Mouse (Mus musculus): ENCODE measurements around the gene Ccnd2. TPM values are rescaled to one million over a fixed set of nuclear protein-coding genes. Genes with fewer than 3 reads are reported as not detected.

The Ccnd2 gene
- polyA plus RNA-seq, 1 experiment from 2014 or later, result 2,054 TPM

- Histone ChIP-seq H3K36me3 (ENCODE audit: poor library complexity, severe bottlenecking) (peaks cover 67% of the 10 kb centered on the region), H3K27ac (no peak overlapping the region)
- WGBS, result 93% methylated on average over 14 of the region's 14 CpGs
These were observed 22.3 kb downstream of the Ccnd2 start for GRCm38 (mm10) chr6:127129659-127130058.

GRCm38 (mm10) chr6:127123506-127123905, 28.5 kb downstream of the Ccnd2 start:
- Histone ChIP-seq H3K9me3 (replicated peaks) (no peaks in the 10 kb centered on the region), H3K4me2 (no peak overlapping the region), H3K4me1 (no peaks in the 10 kb centered on the region), H3K36me3 (ENCODE audit: poor library complexity, severe bottlenecking) (peaks cover 26% of the 10 kb centered on the region), H3K4me3 (no peak overlapping the region), H3K9ac (no peak overlapping the region), H3K27ac (no peak overlapping the region), H3K27me3 (no peaks in the 10 kb centered on the region)
- WGBS, result 84% methylated on average over 7 of the region's 7 CpGs
- no peak for ATAC-seq

More at GRCm38 (mm10) chr6:127129659-127130058, 22.3 kb downstream of the Ccnd2 start:
- no peaks in the 10 kb centered on the region for H3K9me3 ChIP-seq (replicated peaks)
- no peak for ATAC-seq
- H3K4me3 ChIP-seq, result no peak overlapping the region
- H3K9ac ChIP-seq, result no peak overlapping the region
- no peaks in the 10 kb centered on the region for H3K27me3 ChIP-seq
- no peak overlapping the region for H3K4me2 ChIP-seq
- H3K4me1 ChIP-seq, result peaks cover 46% of the 10 kb centered on the region

DNA sequence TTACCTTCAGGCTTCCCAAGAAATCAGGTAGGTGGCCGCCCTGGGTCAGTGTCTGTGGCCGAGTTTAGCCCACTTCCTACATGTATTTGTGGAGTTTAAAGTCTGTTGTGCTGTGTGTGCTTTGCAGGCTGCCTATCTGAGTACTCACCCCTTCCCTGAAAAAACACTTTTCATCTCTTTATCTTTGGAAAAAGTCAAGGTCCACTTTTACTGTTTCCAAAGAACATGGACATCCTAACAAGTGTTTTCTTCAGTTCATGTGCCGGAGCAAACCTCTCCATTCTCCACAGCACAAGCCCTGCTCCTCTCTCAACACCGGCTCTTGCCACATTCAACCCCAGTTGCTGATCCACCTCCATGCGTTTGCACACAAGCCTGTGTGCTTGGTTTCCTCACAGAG, 29.0 kb downstream of the Ccnd2 start:
- ATAC-seq, result no peak
- Histone ChIP-seq H3K4me1 (no peaks in the 10 kb centered on the region), H3K9ac (no peak overlapping the region; the same call in 1 of the 2 replicates), H3K4me2 (no peak overlapping the region), H3K27ac (no peak overlapping the region), H3K27me3 (no peaks in the 10 kb centered on the region), H3K36me3 (ENCODE audit: poor library complexity, severe bottlenecking) (peaks cover 21% of the 10 kb centered on the region), H3K4me3 (no peak overlapping the region), H3K9me3 (replicated peaks) (no peaks in the 10 kb centered on the region)
- 88% methylated on average over 5 of the region's 5 CpGs for WGBS

DNA sequence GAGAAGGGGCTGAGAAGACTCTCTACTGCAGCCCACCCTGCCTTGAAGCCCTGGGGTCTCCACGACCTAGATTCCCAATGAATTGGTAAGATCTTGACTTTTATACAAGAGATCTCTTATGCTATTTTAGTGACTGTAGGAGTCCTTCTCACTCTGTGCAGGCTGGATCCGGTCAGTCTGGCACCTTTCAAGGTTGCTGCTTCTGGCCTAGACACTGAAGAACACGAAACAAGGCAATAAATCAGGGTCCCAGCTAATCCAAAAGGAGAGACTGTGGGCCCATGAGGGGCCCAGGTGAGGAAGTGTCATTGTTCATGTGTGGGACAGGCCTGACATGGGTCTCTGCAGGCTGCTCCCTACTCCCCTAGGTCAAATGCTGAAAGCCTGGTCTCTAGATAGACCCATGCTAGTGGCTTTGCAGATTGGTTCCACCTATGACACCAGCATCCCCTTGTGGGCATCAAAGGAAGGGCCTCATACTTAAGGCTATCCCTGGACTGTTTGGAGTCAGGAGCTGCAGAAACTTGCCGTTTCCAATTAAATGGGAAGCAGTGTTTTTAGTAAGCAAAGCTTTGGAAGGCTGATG, 29.7 kb downstream of the Ccnd2 start:
- Histone ChIP-seq H3K9me3 (replicated peaks) (no peaks in the 10 kb centered on the region), H3K9ac (no peak overlapping the region), H3K4me3 (no peak overlapping the region), H3K27ac (no peak overlapping the region), H3K27me3 (no peaks in the 10 kb centered on the region), H3K4me2 (no peak overlapping the region), H3K36me3 (ENCODE audit: poor library complexity, severe bottlenecking) (peaks cover 14% of the 10 kb centered on the region), H3K4me1 (no peaks in the 10 kb centered on the region)
- WGBS, result 86% methylated on average over 4 of the region's 4 CpGs
- no peak for ATAC-seq

- no peak overlapping the region; the same call in 1 of the 2 replicates for H3K27ac ChIP-seq
- no peak overlapping the region for H3K4me3 ChIP-seq
- 65% methylated on average over 23 of the region's 23 CpGs for WGBS
- H3K27me3 ChIP-seq, result no peaks in the 10 kb centered on the region; the same call in 1 of the 2 replicates
- ATAC-seq, result peak; percentile 38; the same call in 1 of the 2 replicates
- no peak overlapping the region for H3K4me2 ChIP-seq
- H3K9me3 ChIP-seq (replicated peaks), result no peaks in the 10 kb centered on the region
- H3K9ac ChIP-seq, result no peak overlapping the region
- 0 out of 2 replicates have a peak, but pooled peaks cover 5% of the 10 kb centered on the region for H3K4me1 ChIP-seq
- no peaks in the 10 kb centered on the region for H3K36me3 ChIP-seq (ENCODE audit: poor library complexity, severe bottlenecking)
These were observed 37.1 kb downstream of the Ccnd2 start for GRCm38 (mm10) chr6:127114753-127115456.

DNA sequence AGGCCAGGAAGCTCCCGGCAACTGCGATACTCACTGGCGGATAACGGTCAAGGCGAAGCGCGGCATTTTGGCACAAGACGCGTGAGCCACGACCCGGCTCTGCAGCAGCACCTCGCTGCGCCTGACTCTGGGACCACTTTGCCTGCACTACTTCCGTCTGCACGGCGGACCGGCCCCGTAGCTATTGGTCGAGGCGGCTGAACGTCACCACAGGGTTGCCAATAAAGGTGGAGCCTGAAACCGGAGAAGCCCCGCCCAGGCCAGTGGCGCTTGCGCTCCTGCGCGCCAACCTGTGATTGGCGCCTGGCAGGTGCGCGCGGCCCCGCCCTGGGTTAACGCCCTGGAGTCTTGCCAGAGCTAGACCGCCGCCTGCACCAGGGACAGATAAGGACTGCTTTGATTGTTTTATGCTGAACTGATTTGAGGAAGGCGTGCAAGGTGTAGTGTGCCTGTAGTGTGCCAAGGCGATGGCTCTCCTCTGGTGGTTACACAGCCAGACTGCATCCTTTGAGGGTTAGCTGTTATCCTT, 42.5 kb downstream of the Ccnd2 start, which contains the start of gene Tigar:
Gene Tigar (minus strand): TSS at position 156 of the 529 bp plus-strand sequence.
- Histone ChIP-seq H3K4me2 (peak within 1 kb of the TSS; percentile 84), H3K9me3 (replicated peaks) (no peaks in the 10 kb centered on the region), H3K36me3 (ENCODE audit: poor library complexity, severe bottlenecking) (no peaks in the 10 kb centered on the region), H3K9ac (peak within 1 kb of the TSS; percentile 63), H3K27ac (no peak within 1 kb of the TSS), H3K4me3 (peak within 1 kb of the TSS; percentile 56), H3K4me1 (peaks cover 17% of the 10 kb centered on the region), H3K27me3 (no peaks in the 10 kb centered on the region; the same call in 1 of the 2 replicates)
- peak; percentile 100 for ATAC-seq
- WGBS, result under 1% methylated on average over 37 of the region's 37 CpGs

GRCm38 (mm10) chr6:127108368-127109060, 43.5 kb downstream of the Ccnd2 start:
- peak overlapping the region; percentile 84 for H3K4me2 ChIP-seq
- H3K27me3 ChIP-seq, result no peaks in the 10 kb centered on the region; the same call in 1 of the 2 replicates
- H3K36me3 ChIP-seq (ENCODE audit: poor library complexity, severe bottlenecking), result peaks cover 5% of the 10 kb centered on the region; the same call in 1 of the 2 replicates
- peak overlapping the region; percentile 56 for H3K4me3 ChIP-seq
- WGBS, result 43% methylated on average over 20 of the region's 20 CpGs
- H3K9ac ChIP-seq, result peak overlapping the region; percentile 63
- no peaks in the 10 kb centered on the region for H3K9me3 ChIP-seq (replicated peaks)
- no peak for ATAC-seq
- no peak overlapping the region for H3K27ac ChIP-seq
- H3K4me1 ChIP-seq, result peaks cover 17% of the 10 kb centered on the region

GRCm38 (mm10) chr6:127107413-127107812, 44.6 kb downstream of the Ccnd2 start:
- no peak for ATAC-seq

GRCm38 (mm10) chr6:127106726-127107125, 45.3 kb downstream of the Ccnd2 start:
- no peak overlapping the region for H3K4me2 ChIP-seq
- ATAC-seq, result no peak
- H3K4me1 ChIP-seq, result peaks cover 17% of the 10 kb centered on the region
- H3K4me3 ChIP-seq, result no peak overlapping the region
- H3K27me3 ChIP-seq, result no peaks in the 10 kb centered on the region; the same call in 1 of the 2 replicates
- no peak overlapping the region for H3K27ac ChIP-seq
- 55% methylated on average over 5 of the region's 5 CpGs for WGBS
- H3K36me3 ChIP-seq (ENCODE audit: poor library complexity, severe bottlenecking), result peaks cover 14% of the 10 kb centered on the region
- H3K9ac ChIP-seq, result no peak overlapping the region
- H3K9me3 ChIP-seq (replicated peaks), result peaks cover 4% of the 10 kb centered on the region; the same call in 1 of the 2 replicates

More at GRCm38 (mm10) chr6:127107413-127107812, 44.6 kb downstream of the Ccnd2 start:
- Histone ChIP-seq H3K4me3 (no peak overlapping the region), H3K27me3 (no peaks in the 10 kb centered on the region; the same call in 1 of the 2 replicates), H3K9me3 (replicated peaks) (peaks cover 3% of the 10 kb centered on the region; the same call in 1 of the 2 replicates), H3K4me1 (peaks cover 17% of the 10 kb centered on the region), H3K36me3 (ENCODE audit: poor library complexity, severe bottlenecking) (peaks cover 8% of the 10 kb centered on the region), H3K27ac (no peak overlapping the region), H3K9ac (no peak overlapping the region), H3K4me2 (no peak overlapping the region)

- Histone ChIP-seq H3K27ac (no peak overlapping the region), H3K4me3 (no peak overlapping the region), H3K9me3 (replicated peaks) (peaks cover 4% of the 10 kb centered on the region; the same call in 1 of the 2 replicates), H3K36me3 (ENCODE audit: poor library complexity, severe bottlenecking) (peaks cover 18% of the 10 kb centered on the region), H3K4me1 (peaks cover 17% of the 10 kb centered on the region), H3K4me2 (no peak overlapping the region), H3K9ac (no peak overlapping the region), H3K27me3 (no peaks in the 10 kb centered on the region)
- 87% methylated on average over 5 of the region's 5 CpGs for WGBS
- no peak for ATAC-seq
These were observed 45.8 kb downstream of the Ccnd2 start for GRCm38 (mm10) chr6:127106189-127106588.

- no peak overlapping the region for H3K4me2 ChIP-seq
- H3K36me3 ChIP-seq (ENCODE audit: poor library complexity, severe bottlenecking), result peaks cover 27% of the 10 kb centered on the region
- no peak overlapping the region for H3K9ac ChIP-seq
- H3K9me3 ChIP-seq (replicated peaks), result peaks cover 4% of the 10 kb centered on the region; the same call in 1 of the 2 replicates
- no peak for ATAC-seq
- 63% methylated on average over 6 of the region's 6 CpGs for WGBS
- H3K27me3 ChIP-seq, result no peaks in the 10 kb centered on the region
- H3K4me3 ChIP-seq, result no peak overlapping the region
- H3K27ac ChIP-seq, result no peak overlapping the region
- peaks cover 17% of the 10 kb centered on the region for H3K4me1 ChIP-seq
These were observed 46.9 kb downstream of the Ccnd2 start for GRCm38 (mm10) chr6:127105107-127105506.

Data from forebrain, embryonic 13.5 days (tissue).